Mouse (Mus musculus) hindbrain, embryonic 11.5 days (tissue): ENCODE results near the gene Gpr179. TPM values are rescaled to one million over a fixed set of nuclear protein-coding genes. Genes with fewer than 3 reads are reported as not detected.
"Not testable (repeated sequence)": the region's sequence is repeated elsewhere in the genome, so short reads cannot be mapped to it uniquely, and the experiment has no call there.

Source experiments
- ATAC-seq: fragments of 200-750 bp; cut with Nextera tagmentation; 2 replicates; pipeline ENCODE4 v1.8.0; 2017; ENCODE audit warnings: mild to moderate bottlenecking, moderate TSS enrichment, moderate library complexity; ENCODE audit not compliant: low FRiP score
- DNase-seq: peaks from one replicate; pipeline ENCODE4 v3.0.0-alpha.2; 2015; ENCODE audit warnings: low spot score
- H3K27ac ChIP-seq: fragments of 300-500 bp; sonication (generic); 2 replicates; pipeline ENCODE4 v1.5.1; 2014; ENCODE audit warnings: mild to moderate bottlenecking, low read depth, low read length
- H3K27me3 ChIP-seq: fragments of 300-500 bp; sonication (generic); 2 replicates; pipeline ENCODE4 v1.6.1; 2014; ENCODE audit warnings: mild to moderate bottlenecking, low read length, moderate library complexity, mixed read lengths; ENCODE audit not compliant: control insufficient read depth, insufficient read depth
- H3K36me3 ChIP-seq: fragments of 300-500 bp; sonication (generic); 2 replicates; pipeline ENCODE4 v1.6.1; 2014; ENCODE audit warnings: mild to moderate bottlenecking, low read length, moderate library complexity, mixed read lengths; ENCODE audit not compliant: control insufficient read depth, insufficient read depth
- H3K4me1 ChIP-seq: fragments of 300-500 bp; sonication (generic); replicated peaks from 2 replicates; pipeline ENCODE4 v1.6.1; 2014; ENCODE audit warnings: low read length, mixed read lengths; ENCODE audit not compliant: control insufficient read depth, insufficient read depth
- H3K4me2 ChIP-seq: fragments of 300-500 bp; sonication (generic); replicated peaks from 2 replicates; pipeline ENCODE4 v1.6.1; 2014; ENCODE audit warnings: mild to moderate bottlenecking, low read depth, low read length
- H3K4me3 ChIP-seq: fragments of 300-500 bp; sonication (generic); 2 replicates; pipeline ENCODE4 v1.5.1; 2014; ENCODE audit warnings: low read depth, low read length
- H3K9ac ChIP-seq: fragments of 300-500 bp; sonication (generic); 2 replicates; pipeline ENCODE4 v1.6.1; 2014; ENCODE audit warnings: low read depth, low read length
- H3K9me3 ChIP-seq: fragments of 300-500 bp; sonication (generic); 2 replicates; pipeline ENCODE4 v1.6.1; 2016; ENCODE audit warnings: low read length; ENCODE audit not compliant: control insufficient read depth
- WGBS: fragments of 180-500 bp; shearing (Covaris S2); extraction: QIAGEN DNeasy Blood & Tissue Kit; methylation state at CpG from one replicate; pipeline ENCODE4 v1.1.7; 2014; 5-methylcytosine and 5-hydroxymethylcytosine counted together
- polyA plus RNA-seq: library from polyadenylated mRNA; unstranded; fragments of >200 nt; fragmentation: Nextera tagmentation; extraction: Ambion mirVana; gene quantifications from 2 replicates; pipeline ENCODE4 v1.2.1, GENCODE M21; 2014

Gene Gpr179
- polyA plus RNA-seq, 1 experiment from 2014 or later: not detected

GRCm38 (mm10) chr11:97363644-97363995 lies 11.7 kb upstream of the Gpr179 start:
- under 1% methylated on average over 7 of the region's 7 CpGs for WGBS
- no peaks in the 10 kb centered on the region for H3K36me3 ChIP-seq

GRCm38 (mm10) chr11:97362943-97363643 lies 11.2 kb upstream of the Gpr179 start:
- Histone ChIP-seq H3K4me3 (peak overlapping the region; percentile 98), H3K27ac (peak overlapping the region; percentile 81), H3K4me2 (peak overlapping the region; percentile 90), H3K36me3 (no peaks in the 10 kb centered on the region), H3K9ac (peak overlapping the region; percentile 96), H3K27me3 (no peaks in the 10 kb centered on the region), H3K9me3 (no peaks in the 10 kb centered on the region), H3K4me1 (peaks cover 10% of the 10 kb centered on the region; the same call in 1 of the 2 replicates)
- WGBS: 0% methylated on average over 46 of the region's 49 CpGs
- DNase-seq (peak; percentile 65), ATAC-seq (no peak)

More at GRCm38 (mm10) chr11:97363644-97363995, 11.7 kb upstream of the Gpr179 start:
- DNase-seq: peak; percentile 33
- H3K4me2 ChIP-seq: peak overlapping the region; percentile 90
- no peaks in the 10 kb centered on the region for H3K9me3 ChIP-seq
- no peaks in the 10 kb centered on the region for H3K27me3 ChIP-seq
- peak overlapping the region; percentile 96 for H3K9ac ChIP-seq
- H3K4me1 ChIP-seq: peaks cover 10% of the 10 kb centered on the region; the same call in 1 of the 2 replicates
- ATAC-seq: no peak
- H3K4me3 ChIP-seq: peak overlapping the region; percentile 98
- no peak overlapping the region for H3K27ac ChIP-seq

GRCm38 (mm10) chr11:97362649-97362942 lies 10.7 kb upstream of the Gpr179 start:
- no peak for DNase-seq
- no peaks in the 10 kb centered on the region for H3K36me3 ChIP-seq
- peak; percentile 60; the same call in 1 of the 2 replicates for ATAC-seq

GRCm38 (mm10) chr11:97361948-97362648 lies 10.2 kb upstream of the Gpr179 start, which contains the start of gene Socs7:
Gene Socs7, plus strand, starts transcription at chr11:97362551.
- H3K4me1 ChIP-seq: peaks cover 10% of the 10 kb centered on the region; the same call in 1 of the 2 replicates
- H3K4me3 ChIP-seq: peak within 1 kb of the TSS; percentile 98
- under 1% methylated on average over 24 of the region's 81 CpGs for whole genome bisulfite sequencing
- ATAC-seq: peak; percentile 96
- no peaks in the 10 kb centered on the region for H3K27me3 ChIP-seq
- no peaks in the 10 kb centered on the region for H3K36me3 ChIP-seq
- peak; percentile 94 for DNase-seq
- H3K27ac ChIP-seq: peak within 1 kb of the TSS; percentile 81
- peak within 1 kb of the TSS; percentile 90 for H3K4me2 ChIP-seq
- H3K9ac ChIP-seq: peak within 1 kb of the TSS; percentile 96
- no peaks in the 10 kb centered on the region for H3K9me3 ChIP-seq

More at GRCm38 (mm10) chr11:97362649-97362942, 10.7 kb upstream of the Gpr179 start:
- Histone ChIP-seq H3K27me3 (no peaks in the 10 kb centered on the region), H3K4me3 (peak overlapping the region; percentile 98), H3K9me3 (no peaks in the 10 kb centered on the region), H3K4me1 (peaks cover 10% of the 10 kb centered on the region; the same call in 1 of the 2 replicates), H3K9ac (peak overlapping the region; percentile 96), H3K27ac (peak overlapping the region; percentile 81), H3K4me2 (peak overlapping the region; percentile 90)
- under 1% methylated on average over 23 of the region's 39 CpGs for WGBS

- H3K9ac ChIP-seq, ATAC-seq, H3K4me2 ChIP-seq, H3K9me3 ChIP-seq, H3K4me1 ChIP-seq, H3K4me3 ChIP-seq, H3K36me3 ChIP-seq, H3K27ac ChIP-seq, H3K27me3 ChIP-seq: not testable (repeated sequence)
- 16% methylated on average over 4 of the region's 6 CpGs for WGBS
- peak; percentile 80 for DNase-seq
Measured at GRCm38 (mm10) chr11:97357663-97358062, 5.8 kb upstream of the Gpr179 start.

- Histone ChIP-seq H3K27me3 (no peaks in the 10 kb centered on the region), H3K9ac (no peak overlapping the region), H3K9me3 (no peaks in the 10 kb centered on the region), H3K36me3 (no peaks in the 10 kb centered on the region), H3K4me2 (no peak overlapping the region), H3K27ac (no peak overlapping the region), H3K4me3 (no peak overlapping the region), H3K4me1 (peaks cover 2% of the 10 kb centered on the region)
- ATAC-seq (no peak), DNase-seq (no peak)
- WGBS: 91% methylated on average over 7 of the region's 7 CpGs
Measured at GRCm38 (mm10) chr11:97355247-97355646, 3.4 kb upstream of the Gpr179 start.

GRCm38 (mm10) chr11:97354646-97355045 lies 2.8 kb upstream of the Gpr179 start:
- H3K4me1 ChIP-seq: peaks cover 3% of the 10 kb centered on the region
- no peaks in the 10 kb centered on the region for H3K36me3 ChIP-seq
- no peak overlapping the region for H3K27ac ChIP-seq
- DNase-seq: no peak
- no peak overlapping the region for H3K4me2 ChIP-seq
- H3K9me3 ChIP-seq: no peaks in the 10 kb centered on the region
- no peak overlapping the region for H3K4me3 ChIP-seq
- 84% methylated on average over 2 of the region's 2 CpGs for WGBS
- H3K27me3 ChIP-seq: no peaks in the 10 kb centered on the region
- no peak for ATAC-seq
- no peak overlapping the region for H3K9ac ChIP-seq

GRCm38 (mm10) chr11:97352935-97353597 lies 1.2 kb upstream of the Gpr179 start:
- no peak for DNase-seq
- no peak overlapping the region for H3K27ac ChIP-seq
- H3K4me1 ChIP-seq: peaks cover 3% of the 10 kb centered on the region
- H3K27me3 ChIP-seq: no peaks in the 10 kb centered on the region
- no peak overlapping the region for H3K4me3 ChIP-seq
- H3K9ac ChIP-seq: no peak overlapping the region
- ATAC-seq: no peak
- no peaks in the 10 kb centered on the region for H3K9me3 ChIP-seq
- 76% methylated on average over 4 of the region's 4 CpGs for WGBS
- no peak overlapping the region for H3K4me2 ChIP-seq
- H3K36me3 ChIP-seq: no peaks in the 10 kb centered on the region
